Mouse (Mus musculus) CD4-positive, CD25-positive, alpha-beta regulatory T cell, adult 4 months (primary cell): ENCODE data around the gene Fry. TPM values are rescaled to one million over a fixed set of nuclear protein-coding genes. Genes with fewer than 3 reads are reported as not detected.

Experiments
- ATAC-seq: one replicate; pipeline ENCODE4 v1.8.0; 2017
- polyA plus RNA-seq, 2 experiments: library from polyadenylated mRNA; unstranded; fragments of 100-300 nt; shearing (Covaris generic); gene quantifications; one replicate each; pipeline ENCODE4 v1.2.1; 2017

Fry gene
- polyA plus RNA-seq, 2 experiments from 2014 or later, result 15.4 to 20.7 TPM

- no peak for ATAC-seq
Measured at GRCm38 (mm10) chr5:150174950-150175349, 56.5 kb downstream of the Fry start.

GRCm38 (mm10) chr5:150176251-150177015, 58.0 kb downstream of the Fry start:
- ATAC-seq, result no peak

GRCm38 (mm10) chr5:150177757-150178156, 59.3 kb downstream of the Fry start:
- no peak for ATAC-seq

- peak; percentile 25 for ATAC-seq
Measured at GRCm38 (mm10) chr5:150178194-150178801, 59.9 kb downstream of the Fry start.

GRCm38 (mm10) chr5:150180985-150181607, 62.7 kb downstream of the Fry start:
- no peak for ATAC-seq

GRCm38 (mm10) chr5:150184959-150185358, 66.5 kb downstream of the Fry start:
- ATAC-seq, result no peak

GRCm38 (mm10) chr5:150186121-150186520, 67.7 kb downstream of the Fry start:
- ATAC-seq, result no peak

GRCm38 (mm10) chr5:150186676-150187075, 68.2 kb downstream of the Fry start:
- ATAC-seq, result no peak

- ATAC-seq, result no peak
Measured at GRCm38 (mm10) chr5:150188031-150188430, 69.6 kb downstream of the Fry start.

GRCm38 (mm10) chr5:150190454-150191358, 72.3 kb downstream of the Fry start:
- ATAC-seq, result no peak

GRCm38 (mm10) chr5:150195514-150196210, 77.2 kb downstream of the Fry start:
- ATAC-seq, result peak; percentile 81

- peak; percentile 80 for ATAC-seq
Measured at GRCm38 (mm10) chr5:150196211-150196585, 77.8 kb downstream of the Fry start.

GRCm38 (mm10) chr5:150196881-150197311, 78.5 kb downstream of the Fry start:
- no peak for ATAC-seq

GRCm38 (mm10) chr5:150206749-150207148, 88.3 kb downstream of the Fry start:
- ATAC-seq, result no peak

- ATAC-seq, result no peak
Measured at GRCm38 (mm10) chr5:150207596-150207995, 89.2 kb downstream of the Fry start.

- no peak for ATAC-seq
Measured at GRCm38 (mm10) chr5:150208009-150208408, 89.6 kb downstream of the Fry start.

GRCm38 (mm10) chr5:150214081-150214480, 95.6 kb downstream of the Fry start:
- no peak for ATAC-seq

GRCm38 (mm10) chr5:150216066-150216465, 97.6 kb downstream of the Fry start:
- no peak for ATAC-seq

GRCm38 (mm10) chr5:150219457-150219856, 101.0 kb downstream of the Fry start:
- ATAC-seq, result no peak

GRCm38 (mm10) chr5:150220333-150220732, 101.9 kb downstream of the Fry start:
- ATAC-seq, result no peak

- ATAC-seq, result no peak
Measured at GRCm38 (mm10) chr5:150221806-150222205, 103.4 kb downstream of the Fry start.
